Mouse (Mus musculus) lung, embryonic 15.5 days (tissue): ENCODE measurements around the gene Cmip. TPM values are rescaled to one million over a fixed set of nuclear protein-coding genes. Genes with fewer than 3 reads are reported as not detected.
A peak's percentile ranks its signal among the peaks of the same experiment; 100 is the strongest.

Source experiments
- ATAC-seq: fragments of 200-750 bp; cut with Nextera tagmentation; 2 replicates; pipeline ENCODE4 v1.8.0; 2017; ENCODE audit warnings: moderate number of reproducible peaks, borderline replicate concordance; ENCODE audit not compliant: low FRiP score, low TSS enrichment; ENCODE audit errors: extremely low read depth
- H3K27ac ChIP-seq: fragments of 300-500 bp; sonication (generic); 2 replicates; pipeline ENCODE4 v1.5.1; 2015; ENCODE audit warnings: moderate library complexity, mild to moderate bottlenecking, inconsistent platforms
- H3K27me3 ChIP-seq: fragments of 300-500 bp; sonication (generic); 2 replicates; pipeline ENCODE4 v1.6.1; 2015; ENCODE audit warnings: inconsistent platforms
- H3K36me3 ChIP-seq: fragments of 300-500 bp; sonication (generic); 2 replicates; pipeline ENCODE4 v1.6.1; 2015; ENCODE audit warnings: inconsistent platforms
- H3K4me1 ChIP-seq: fragments of 300-500 bp; sonication (generic); 2 replicates; pipeline ENCODE4 v1.6.1; 2015; ENCODE audit warnings: inconsistent platforms
- H3K4me2 ChIP-seq: fragments of 300-500 bp; sonication (generic); 2 replicates; pipeline ENCODE4 v1.6.1; 2015; ENCODE audit warnings: inconsistent platforms, mild to moderate bottlenecking, moderate library complexity
- H3K4me3 ChIP-seq: fragments of 300-500 bp; sonication (generic); 2 replicates; pipeline ENCODE4 v1.5.1; 2015; ENCODE audit warnings: mild to moderate bottlenecking, inconsistent platforms
- H3K9ac ChIP-seq: fragments of 300-500 bp; sonication (generic); 2 replicates; pipeline ENCODE4 v1.6.1; 2015; ENCODE audit warnings: inconsistent platforms
- H3K9me3 ChIP-seq: fragments of 300-500 bp; sonication (generic); 2 replicates; pipeline ENCODE4 v1.6.1; 2016; ENCODE audit warnings: inconsistent platforms
- WGBS: fragments of 180-500 bp; shearing (Covaris S2); methylation state at CpG from one replicate; pipeline ENCODE4 v1.1.7; 2015; 5-methylcytosine and 5-hydroxymethylcytosine counted together
- polyA plus RNA-seq: library from polyadenylated mRNA; unstranded; fragments of >200 nt; fragmentation: Nextera tagmentation; extraction: Ambion mirVana; gene quantifications from 2 replicates; pipeline ENCODE4 v1.2.1, GENCODE M21; 2015

The Cmip gene
- polyA plus RNA-seq, 1 experiment from 2014 or later = 18.8 TPM

DNA sequence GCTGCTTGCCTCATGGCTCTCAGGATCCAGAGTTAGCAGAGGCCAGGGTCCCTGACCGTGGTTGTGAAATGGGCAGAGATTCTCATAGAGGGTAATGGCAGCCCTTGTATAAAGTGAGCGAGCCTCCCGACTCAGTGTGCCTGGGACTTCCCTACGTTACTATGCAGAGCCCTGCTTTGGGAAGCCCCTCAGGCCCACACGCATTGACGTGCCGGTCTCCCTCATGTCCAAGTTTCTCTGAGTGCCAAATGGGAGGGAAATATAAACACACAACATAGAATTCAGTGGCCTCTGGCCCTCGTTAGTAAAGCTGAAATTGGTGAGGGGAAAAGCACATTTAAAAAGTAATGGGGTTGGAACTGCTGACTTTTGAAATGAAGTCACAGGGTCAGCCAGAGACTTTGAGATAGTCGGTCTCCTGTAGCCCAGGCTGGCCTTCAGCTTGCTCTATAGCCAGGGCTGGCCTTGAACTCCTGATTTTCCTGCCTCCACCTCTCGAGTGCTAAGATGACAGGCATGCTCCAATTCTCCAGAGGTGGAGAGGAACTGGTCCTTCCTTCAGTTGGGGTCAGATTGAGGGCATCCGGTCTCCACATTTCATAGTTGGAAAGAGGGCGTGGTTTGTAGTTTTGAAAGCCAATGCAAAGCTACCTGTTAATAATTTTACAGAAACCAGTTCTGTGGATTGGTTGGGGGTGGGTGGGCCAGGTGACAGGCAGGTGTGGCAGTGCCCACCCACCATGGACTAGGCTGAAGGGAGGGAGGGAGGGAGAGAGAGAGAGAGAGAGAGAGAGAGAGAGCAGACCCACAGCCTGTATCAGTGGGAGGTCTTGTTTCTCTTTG lies 105.0 kb downstream of the Cmip start:
- peak; percentile 50; the same call in 1 of the 2 replicates for ATAC-seq
- no peak overlapping the region for H3K4me3 ChIP-seq
- peak overlapping the region; percentile 60 for H3K27ac ChIP-seq
- H3K36me3 ChIP-seq = no peaks in the 10 kb centered on the region
- H3K9ac ChIP-seq = no peak overlapping the region
- H3K27me3 ChIP-seq = no peaks in the 10 kb centered on the region
- WGBS = 34% methylated on average over 12 of the region's 12 CpGs
- no peaks in the 10 kb centered on the region for H3K9me3 ChIP-seq
- H3K4me1 ChIP-seq = peaks cover 59% of the 10 kb centered on the region
- H3K4me2 ChIP-seq = no peak overlapping the region

DNA sequence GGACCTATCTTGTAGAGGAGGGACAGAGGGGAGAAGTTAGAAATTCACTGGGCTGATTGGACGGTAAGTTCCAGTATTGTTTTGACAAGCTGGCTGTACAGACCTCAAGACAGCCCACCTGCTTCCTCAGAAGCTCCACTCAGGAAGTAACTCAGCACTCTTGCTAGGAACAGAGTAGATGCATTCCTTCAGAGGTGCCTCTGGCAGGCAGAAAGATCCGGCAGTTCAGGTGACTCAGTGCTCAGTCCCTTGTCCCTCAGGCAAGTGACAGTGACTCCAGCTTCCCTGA lies 105.5 kb downstream of the Cmip start:
- Histone ChIP-seq H3K4me2 (no peak overlapping the region), H3K36me3 (no peaks in the 10 kb centered on the region), H3K4me3 (no peak overlapping the region), H3K27ac (peak overlapping the region; percentile 60), H3K9ac (no peak overlapping the region), H3K27me3 (no peaks in the 10 kb centered on the region), H3K4me1 (peaks cover 64% of the 10 kb centered on the region), H3K9me3 (no peaks in the 10 kb centered on the region)
- WGBS = 34% methylated on average over 2 of the region's 2 CpGs
- no peak for ATAC-seq

DNA sequence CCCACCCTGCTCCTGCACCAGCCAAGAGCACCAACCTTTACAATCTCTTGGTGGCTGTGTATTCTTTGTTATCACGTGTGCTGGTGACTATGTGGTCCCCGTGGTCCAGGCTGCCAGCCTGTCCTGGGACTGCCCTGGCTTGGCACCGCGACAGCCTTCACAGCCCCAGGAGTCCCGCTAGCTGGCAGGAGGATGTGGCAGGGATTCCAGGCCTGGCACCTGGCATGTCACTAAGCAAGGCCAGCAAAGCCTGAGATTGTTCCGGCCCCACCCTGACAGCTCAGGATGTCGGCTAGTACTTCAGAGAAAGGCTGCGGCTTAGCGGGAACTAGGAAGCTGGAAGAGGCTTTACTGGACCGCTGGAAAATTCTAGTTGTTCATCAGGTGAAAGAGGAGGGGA lies 106.4 kb downstream of the Cmip start:
- H3K9me3 ChIP-seq = no peaks in the 10 kb centered on the region
- H3K4me1 ChIP-seq = peaks cover 73% of the 10 kb centered on the region
- no peaks in the 10 kb centered on the region for H3K36me3 ChIP-seq
- H3K27me3 ChIP-seq = no peaks in the 10 kb centered on the region
- H3K4me3 ChIP-seq = no peak overlapping the region
- 56% methylated on average over 10 of the region's 10 CpGs for WGBS
- H3K9ac ChIP-seq = no peak overlapping the region
- ATAC-seq = no peak
- H3K4me2 ChIP-seq = no peak overlapping the region
- no peak overlapping the region for H3K27ac ChIP-seq

DNA sequence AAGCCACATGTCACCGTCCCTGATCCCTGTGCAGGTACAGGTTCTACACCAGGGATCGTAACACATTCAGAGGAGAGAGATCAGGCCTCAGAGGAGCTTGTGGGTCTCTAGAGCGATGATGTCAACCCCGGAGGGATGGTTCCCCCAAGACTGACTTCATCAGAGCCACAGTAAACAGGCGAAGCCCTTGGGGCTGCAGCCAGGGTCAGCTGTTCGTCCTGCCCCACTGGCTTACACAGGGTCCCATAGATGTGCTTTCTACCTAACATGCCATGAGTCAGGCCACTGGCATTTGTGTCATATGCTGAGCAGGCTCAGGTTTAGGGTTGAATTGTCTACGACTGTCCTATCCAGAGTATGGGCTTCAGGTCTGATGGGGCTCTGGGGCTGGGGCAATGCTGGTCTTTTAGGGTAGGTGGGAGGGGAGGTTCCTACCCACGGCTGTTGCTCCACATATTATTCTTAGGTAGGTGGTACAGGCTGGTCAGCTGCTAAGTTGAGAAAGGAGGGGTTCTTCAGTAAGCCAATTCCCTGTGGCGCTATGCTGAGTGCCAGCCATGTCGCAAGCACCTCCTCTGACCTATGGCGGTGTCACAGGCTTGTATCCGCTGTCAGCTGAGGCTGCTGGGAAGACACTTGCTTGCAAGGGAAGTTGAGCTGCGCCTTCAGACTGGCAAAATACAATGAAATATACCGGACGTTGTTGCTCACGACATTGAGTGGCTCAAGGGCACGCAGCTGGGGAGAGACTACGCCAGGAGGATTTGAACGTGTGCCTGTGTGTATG lies 107.7 kb downstream of the Cmip start:
- no peaks in the 10 kb centered on the region for H3K27me3 ChIP-seq
- no peaks in the 10 kb centered on the region for H3K9me3 ChIP-seq
- H3K4me2 ChIP-seq = no peak overlapping the region
- ATAC-seq = no peak
- 74% methylated on average over 19 of the region's 19 CpGs for WGBS
- no peaks in the 10 kb centered on the region for H3K36me3 ChIP-seq
- H3K4me3 ChIP-seq = no peak overlapping the region
- H3K9ac ChIP-seq = no peak overlapping the region
- peaks cover 86% of the 10 kb centered on the region for H3K4me1 ChIP-seq
- no peak overlapping the region for H3K27ac ChIP-seq

DNA sequence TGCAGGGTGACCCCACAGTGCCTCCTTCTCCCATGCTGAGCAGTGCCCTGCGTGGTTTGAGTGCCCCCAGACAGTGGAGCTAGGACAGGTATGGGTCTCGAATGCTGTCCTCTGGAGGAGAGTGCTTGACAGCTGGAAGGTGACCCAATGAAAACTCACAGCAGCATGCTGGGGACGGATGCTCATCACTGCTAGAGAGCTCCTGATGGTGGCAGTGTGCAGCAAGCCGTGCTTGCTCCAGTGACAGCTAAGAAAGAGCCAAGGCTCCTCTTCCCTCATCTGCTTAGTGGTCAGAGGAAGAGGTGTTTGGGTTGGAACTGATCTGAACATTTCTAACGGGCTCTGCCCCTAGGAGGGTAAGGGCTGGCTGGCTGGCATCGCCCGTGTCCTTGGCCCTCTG lies 109.6 kb downstream of the Cmip start:
- Histone ChIP-seq H3K27me3 (no peaks in the 10 kb centered on the region), H3K27ac (no peak overlapping the region)
- no peak for ATAC-seq

DNA sequence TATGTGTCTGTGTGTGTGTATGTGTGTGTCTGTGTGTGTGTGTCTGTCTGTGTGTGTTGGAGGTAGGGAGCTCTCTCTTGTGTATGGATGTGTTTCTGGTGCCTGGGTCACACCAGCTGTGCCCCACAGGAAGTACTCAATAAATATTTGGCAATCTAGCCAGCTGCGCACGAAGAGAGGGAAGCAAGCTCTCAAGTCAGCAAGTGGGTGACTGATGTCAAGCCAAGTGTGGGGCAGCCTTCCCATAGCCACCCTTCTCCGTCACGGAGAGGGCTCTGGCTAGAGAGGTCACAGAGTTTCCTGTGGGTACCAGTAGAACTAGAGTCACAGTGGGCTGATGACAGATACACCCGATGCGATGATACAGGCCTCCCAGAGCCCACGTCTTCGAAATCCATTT lies 110.6 kb downstream of the Cmip start:
- Histone ChIP-seq H3K9me3 (no peaks in the 10 kb centered on the region), H3K9ac (no peak overlapping the region), H3K4me1 (peaks cover 91% of the 10 kb centered on the region), H3K27ac (peak overlapping the region; percentile 23), H3K4me2 (no peak overlapping the region), H3K36me3 (no peaks in the 10 kb centered on the region), H3K4me3 (no peak overlapping the region), H3K27me3 (no peaks in the 10 kb centered on the region)
- ATAC-seq = peak; percentile 12; the same call in 1 of the 2 replicates
- WGBS = 29% methylated on average over 8 of the region's 8 CpGs

More for the DNA sequence above, 109.6 kb downstream of the Cmip start:
- 46% methylated on average over 7 of the region's 7 CpGs for WGBS
- H3K4me1 ChIP-seq = peaks cover 93% of the 10 kb centered on the region
- no peaks in the 10 kb centered on the region for H3K9me3 ChIP-seq
- H3K9ac ChIP-seq = no peak overlapping the region
- H3K4me2 ChIP-seq = no peak overlapping the region
- no peaks in the 10 kb centered on the region for H3K36me3 ChIP-seq
- no peak overlapping the region for H3K4me3 ChIP-seq

DNA sequence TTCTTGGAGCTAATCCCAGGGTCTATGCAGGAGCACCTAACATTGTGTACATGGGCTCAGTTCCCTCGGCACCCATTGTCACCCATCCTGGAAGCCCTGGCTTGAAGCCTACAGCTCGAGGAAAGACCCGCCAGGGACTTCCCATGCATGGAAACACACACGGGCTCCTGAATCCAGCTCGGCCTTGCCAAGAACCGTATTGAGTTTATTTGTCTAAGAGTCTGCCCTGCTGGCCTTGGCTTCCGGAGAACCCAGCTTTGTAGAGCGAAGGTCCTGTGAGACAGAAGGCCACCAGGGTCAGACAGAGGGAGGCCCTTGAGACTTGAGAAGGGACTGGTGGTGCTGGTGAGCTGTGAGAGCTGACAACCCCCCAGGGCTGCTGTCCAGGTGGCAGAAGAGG lies 111.9 kb downstream of the Cmip start:
- no peaks in the 10 kb centered on the region for H3K36me3 ChIP-seq
- no peaks in the 10 kb centered on the region for H3K9me3 ChIP-seq
- H3K4me1 ChIP-seq = peaks cover 82% of the 10 kb centered on the region
- WGBS = 16% methylated on average over 8 of the region's 8 CpGs
- no peak for ATAC-seq
- H3K27ac ChIP-seq = peak overlapping the region; percentile 51; the same call in 1 of the 2 replicates
- no peak overlapping the region for H3K9ac ChIP-seq
- no peak overlapping the region for H3K4me2 ChIP-seq
- no peaks in the 10 kb centered on the region for H3K27me3 ChIP-seq
- H3K4me3 ChIP-seq = no peak overlapping the region

DNA sequence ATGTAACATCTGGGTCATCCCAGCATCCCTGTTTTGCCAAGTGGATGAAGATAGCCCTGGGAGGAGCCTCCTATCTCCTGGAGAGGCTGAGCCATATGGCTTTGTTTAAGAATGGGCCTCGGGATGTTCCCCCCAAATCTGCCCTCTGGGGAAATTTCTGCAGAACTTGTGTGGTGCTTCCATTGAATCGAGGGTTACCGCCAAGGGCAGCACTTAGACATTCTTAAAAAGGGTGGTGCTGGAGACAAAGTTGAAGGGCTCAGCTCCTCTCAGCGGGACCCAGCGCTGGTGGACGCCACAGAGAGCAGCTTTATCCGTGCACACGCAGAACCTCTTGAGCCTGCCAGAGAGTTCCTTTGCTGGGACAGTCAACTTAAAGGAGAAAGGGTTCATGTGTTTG lies 113.1 kb downstream of the Cmip start:
- no peak overlapping the region for H3K9ac ChIP-seq
- no peaks in the 10 kb centered on the region for H3K9me3 ChIP-seq
- no peak overlapping the region for H3K4me3 ChIP-seq
- H3K4me1 ChIP-seq = peaks cover 70% of the 10 kb centered on the region
- H3K4me2 ChIP-seq = no peak overlapping the region
- ATAC-seq = no peak
- H3K27ac ChIP-seq = peak overlapping the region; percentile 51
- no peaks in the 10 kb centered on the region for H3K36me3 ChIP-seq
- 52% methylated on average over 8 of the region's 8 CpGs for WGBS
- no peaks in the 10 kb centered on the region for H3K27me3 ChIP-seq

DNA sequence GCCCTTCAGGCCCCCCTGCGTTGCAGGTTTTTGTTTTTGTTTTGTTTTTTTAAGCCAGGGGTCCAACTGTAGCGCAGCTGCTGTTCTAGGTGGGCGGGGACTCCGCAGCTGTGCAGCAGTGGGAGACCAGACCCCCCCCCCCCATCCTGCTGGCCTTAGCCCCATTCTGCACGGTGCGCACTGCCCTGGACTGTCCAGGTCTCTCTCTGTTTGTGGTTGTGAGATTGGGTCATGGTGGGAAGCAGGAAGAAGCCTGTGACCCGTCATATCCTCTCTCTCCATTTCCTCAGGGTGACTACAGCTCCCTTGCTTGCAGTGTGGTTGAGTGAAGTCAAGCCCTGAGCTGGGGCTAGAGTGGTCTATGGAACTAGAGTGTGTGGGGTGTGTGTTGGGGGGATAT lies 114.3 kb downstream of the Cmip start:
- Histone ChIP-seq H3K9ac (no peak overlapping the region), H3K27ac (no peak overlapping the region), H3K4me2 (no peak overlapping the region), H3K27me3 (no peaks in the 10 kb centered on the region), H3K4me3 (no peak overlapping the region), H3K9me3 (no peaks in the 10 kb centered on the region), H3K4me1 (peaks cover 64% of the 10 kb centered on the region), H3K36me3 (no peaks in the 10 kb centered on the region)
- peak; percentile 20; the same call in 1 of the 2 replicates for ATAC-seq
- 69% methylated on average over 7 of the region's 7 CpGs for WGBS

DNA sequence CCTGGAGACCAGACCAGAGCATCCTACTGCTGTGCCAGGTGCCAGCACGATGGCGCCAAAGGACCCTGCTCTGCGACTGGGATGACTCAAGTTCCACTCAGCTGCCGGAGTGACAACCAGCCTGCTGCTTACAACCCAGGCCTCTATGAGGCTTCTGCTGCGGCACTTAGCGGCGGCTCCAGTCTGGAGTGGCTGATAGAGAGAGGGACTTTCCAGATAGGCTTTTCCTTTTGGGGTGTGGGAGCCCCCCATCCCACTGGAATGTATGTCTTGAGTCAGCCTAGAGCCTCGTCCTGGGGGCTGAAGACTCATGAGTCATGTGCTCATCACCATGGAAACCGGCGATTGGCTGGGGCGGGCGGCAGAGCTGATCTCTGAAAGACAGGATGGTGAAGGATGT lies 115.2 kb downstream of the Cmip start:
- 64% methylated on average over 12 of the region's 12 CpGs for WGBS
- Histone ChIP-seq H3K4me1 (peaks cover 55% of the 10 kb centered on the region), H3K27ac (no peak overlapping the region)

DNA sequence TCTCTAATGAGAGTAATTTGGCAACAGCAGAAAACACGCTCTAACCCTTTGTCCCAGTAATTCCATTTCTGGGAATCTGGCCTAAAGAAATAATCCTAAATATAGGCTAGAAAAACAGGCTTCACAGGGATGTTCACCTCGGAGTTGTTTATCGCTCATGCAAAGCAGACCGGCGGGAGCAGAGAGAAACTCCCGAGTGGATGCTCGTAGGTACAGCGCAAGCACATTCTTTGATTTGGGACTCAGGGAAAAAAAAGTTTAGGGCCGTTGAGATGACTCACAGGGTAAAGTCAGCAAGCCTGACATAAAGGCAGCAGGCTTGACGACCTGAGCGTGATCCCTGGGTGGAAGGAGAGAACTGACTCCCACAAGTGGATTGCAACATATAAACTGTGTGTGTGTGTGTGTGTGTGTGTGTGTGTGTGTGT lies 116.2 kb downstream of the Cmip start:
- ATAC-seq = no peak
- Histone ChIP-seq H3K27ac (peak overlapping the region; percentile 30; the same call in 1 of the 2 replicates), H3K9me3 (no peaks in the 10 kb centered on the region), H3K4me2 (no peak overlapping the region), H3K4me3 (no peak overlapping the region), H3K4me1 (peaks cover 46% of the 10 kb centered on the region), H3K27me3 (no peaks in the 10 kb centered on the region), H3K36me3 (no peaks in the 10 kb centered on the region), H3K9ac (no peak overlapping the region)
- WGBS = 52% methylated on average over 11 of the region's 11 CpGs

More for the DNA sequence above, 115.2 kb downstream of the Cmip start:
- Histone ChIP-seq H3K36me3 (no peaks in the 10 kb centered on the region), H3K27me3 (no peaks in the 10 kb centered on the region), H3K9me3 (no peaks in the 10 kb centered on the region), H3K9ac (no peak overlapping the region), H3K4me2 (no peak overlapping the region), H3K4me3 (no peak overlapping the region)
- ATAC-seq = no peak

DNA sequence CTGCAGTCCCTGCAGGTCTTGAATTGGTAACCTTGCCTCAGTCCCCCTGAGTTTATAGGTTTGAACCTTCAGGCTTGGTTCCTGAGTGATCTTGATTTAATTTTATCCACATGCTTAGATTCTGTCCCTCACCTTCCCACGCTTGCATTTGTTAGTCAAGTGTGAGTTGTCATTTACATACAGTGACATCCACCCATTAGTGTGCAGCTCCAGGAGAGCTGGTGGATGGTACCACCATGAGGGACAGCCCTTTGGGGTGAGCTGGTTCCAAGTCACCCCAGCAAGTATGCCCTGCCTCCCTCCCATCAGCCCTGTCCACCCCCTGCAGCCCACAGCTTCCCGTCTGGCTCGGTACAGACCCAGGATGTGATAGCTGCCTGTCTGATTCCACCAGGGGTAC lies 117.2 kb downstream of the Cmip start:
- Histone ChIP-seq H3K4me2 (no peak overlapping the region), H3K36me3 (no peaks in the 10 kb centered on the region), H3K27me3 (no peaks in the 10 kb centered on the region), H3K9ac (no peak overlapping the region), H3K4me1 (peaks cover 41% of the 10 kb centered on the region), H3K9me3 (no peaks in the 10 kb centered on the region), H3K27ac (no peak overlapping the region), H3K4me3 (no peak overlapping the region)
- WGBS = 77% methylated on average over 3 of the region's 3 CpGs
- no peak for ATAC-seq
